Mouse (Mus musculus): ENCODE results near the gene Gemin5. TPM values are rescaled to one million over a fixed set of nuclear protein-coding genes. Genes with fewer than 3 reads are reported as not detected.
"Not testable (repeated sequence)": the region's sequence is repeated elsewhere in the genome, so short reads cannot be mapped to it uniquely, and the experiment has no call there.

The Gemin5 gene
- total RNA-seq, 2 experiments from 2014 or later, result 8.3 to 9.9 TPM

DNA sequence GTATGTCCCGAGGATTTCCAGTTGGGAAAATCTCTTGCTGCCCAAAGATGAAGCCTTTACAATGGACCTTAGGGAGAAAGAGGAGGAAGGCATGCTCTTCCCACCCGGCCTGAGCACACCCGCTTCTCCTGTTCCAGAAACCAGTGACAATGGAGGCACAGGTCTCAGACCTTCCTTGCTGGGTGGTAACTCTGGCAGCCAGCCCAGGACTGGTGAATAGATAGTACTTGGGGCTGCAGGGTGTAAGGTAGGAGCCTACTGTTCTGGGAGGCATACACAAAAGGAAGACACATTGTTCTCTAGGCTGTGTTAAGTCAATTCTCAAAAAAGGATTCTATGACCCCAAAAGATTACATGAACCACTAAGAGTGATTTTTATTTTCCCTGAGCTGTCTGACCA, 47.7 kb downstream of the Gemin5 start:
- intact Hi-C loops (cut with DNase I), result no loop called here
- DNase-seq, result no peak

DNA sequence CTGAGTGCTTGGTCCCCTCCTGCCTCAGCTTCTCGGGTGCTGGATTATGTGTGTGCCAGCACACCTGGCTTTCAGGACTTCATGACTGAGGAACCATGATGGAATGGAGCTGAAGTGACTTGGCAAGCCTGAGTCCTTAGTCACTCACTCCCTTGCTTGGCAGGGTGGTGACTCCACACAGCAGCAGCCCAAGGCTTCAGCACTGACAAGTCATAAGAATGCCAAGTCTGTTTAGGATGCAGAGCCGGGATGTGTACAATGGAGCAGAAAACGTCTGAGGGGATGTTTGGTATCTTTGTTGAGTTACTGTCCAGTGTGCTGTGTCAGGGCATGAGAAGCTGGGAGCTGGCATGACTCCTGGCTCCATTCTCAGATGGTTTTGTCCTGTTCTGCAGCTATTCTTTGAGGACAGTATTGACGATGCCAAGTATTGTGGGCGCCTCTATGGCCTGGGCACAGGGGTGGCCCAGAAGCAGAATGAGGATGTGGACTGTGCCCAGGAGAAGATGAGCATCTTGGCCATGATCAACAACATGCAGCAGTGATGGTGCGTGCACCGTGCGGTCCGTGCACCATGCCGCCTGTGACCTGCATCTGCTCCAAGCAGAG, 51.2 kb downstream of the Gemin5 start:
- DNase-seq, result no peak
- intact Hi-C loops (cut with DNase I), result no loop called here

DNA sequence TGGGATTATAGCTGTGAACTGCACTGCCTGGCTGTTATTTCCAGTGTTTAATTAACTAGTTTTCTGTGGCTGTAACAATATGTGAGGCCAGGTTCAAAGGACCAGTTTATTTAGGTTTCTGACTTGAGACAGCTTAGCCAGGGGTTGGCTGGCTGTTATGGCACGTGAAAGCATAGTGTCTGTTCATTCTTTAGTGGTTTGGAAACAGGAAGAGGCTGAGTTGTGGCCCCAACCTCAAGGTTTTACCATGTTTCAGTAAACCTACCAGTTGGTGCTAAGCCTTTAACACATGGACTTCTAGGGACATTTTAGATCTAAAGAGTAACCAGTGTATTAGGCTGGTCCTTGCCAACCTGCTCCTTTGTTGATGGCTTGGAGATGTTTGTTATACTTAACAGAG, 51.8 kb downstream of the Gemin5 start:
- no peak for DNase-seq
- intact Hi-C loops (cut with DNase I), result no loop called here

DNA sequence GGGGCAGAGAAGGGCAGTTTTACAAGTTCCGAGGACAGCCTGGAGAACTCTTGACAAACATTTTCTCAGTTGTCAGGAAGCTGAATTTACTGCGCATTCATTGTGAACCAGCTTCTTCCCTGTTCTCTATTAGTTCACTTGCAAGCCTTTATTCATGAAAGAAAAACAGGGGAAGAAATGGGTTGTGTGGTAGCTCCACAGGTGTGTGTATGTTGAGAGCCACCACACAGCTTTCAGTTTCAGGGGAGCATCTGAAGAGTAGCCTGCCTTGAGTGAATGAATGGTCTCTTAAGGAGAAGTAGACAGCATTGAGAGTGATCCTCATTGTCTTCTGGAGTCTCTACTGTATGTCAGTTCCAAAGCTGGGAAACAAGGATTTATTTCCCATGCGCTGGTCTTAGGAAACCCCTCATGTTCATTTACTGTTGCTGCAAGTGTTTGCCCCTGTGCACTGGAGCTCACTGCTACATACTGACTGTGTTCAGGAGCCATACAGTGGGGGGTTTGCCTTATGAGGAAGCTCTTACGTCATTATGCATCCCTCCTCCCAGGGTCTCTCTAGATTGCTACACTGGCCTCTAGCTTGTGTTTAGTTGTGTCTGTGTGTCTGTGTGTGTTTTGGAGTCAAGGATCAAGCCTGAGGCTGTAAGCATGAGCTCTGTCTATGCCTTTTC, 60.5 kb downstream of the Gemin5 start:
- intact Hi-C loops (cut with DNase I), result loop anchor here (5.0 to 10.0 kb wide), 2 partner anchors 60 to 217 kb away; partner anchors contain the start of gene Gemin5
- DNase-seq, result no peak

DNA sequence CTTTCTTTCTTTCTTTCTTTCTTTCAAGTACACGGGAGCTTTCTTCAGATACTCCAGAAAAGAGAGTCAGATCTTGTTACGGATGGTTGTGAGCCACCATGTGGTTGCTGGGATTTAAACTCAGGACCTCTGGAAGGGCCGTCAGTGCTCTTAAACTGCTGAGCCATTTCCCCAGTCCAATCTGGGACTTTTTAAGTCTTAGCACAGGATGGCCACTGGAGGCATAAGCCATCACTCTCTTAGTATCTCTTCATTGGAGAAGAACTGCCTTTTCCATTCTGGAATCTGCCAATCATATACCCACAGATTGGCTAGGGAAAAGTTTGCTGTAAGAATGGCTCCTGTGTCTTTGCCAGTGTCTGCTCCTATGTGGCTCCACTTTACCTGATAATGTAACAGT, 61.3 kb downstream of the Gemin5 start:
- intact Hi-C loops (cut with DNase I), result loop anchor here (5.0 to 10.0 kb wide), 2 partner anchors 60 to 218 kb away; partner anchors contain the start of gene Gemin5
- DNase-seq, result no peak

DNA sequence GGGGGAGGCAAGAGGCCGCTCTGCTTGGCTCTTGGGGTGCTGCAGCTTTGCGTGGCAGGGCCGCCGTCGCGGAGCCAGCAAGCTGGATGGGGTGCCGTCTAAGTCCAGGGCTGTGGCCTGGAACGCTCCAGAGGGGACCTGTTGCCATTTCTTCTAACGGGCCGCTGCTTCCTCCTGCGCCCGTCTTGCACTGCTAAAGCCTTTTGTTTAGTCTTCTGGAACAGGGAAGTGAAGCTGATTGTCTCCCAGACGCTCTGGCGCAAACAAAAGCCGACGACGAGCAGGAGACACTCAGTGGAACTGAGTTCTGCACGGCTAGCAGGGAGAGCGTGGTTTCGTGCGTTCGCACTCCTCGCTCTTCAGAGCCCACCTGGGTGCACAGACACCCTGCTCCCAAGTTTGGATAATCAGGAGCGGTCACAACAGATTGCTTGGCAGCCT, 64.0 kb downstream of the Gemin5 start:
- DNase-seq, result no peak
- intact Hi-C loops (cut with DNase I), result loop anchor here (2.0 to 10.0 kb wide), 5 partner anchors 22 to 302 kb away; partner anchors contain the start of genes Larp1 and Sap30l

DNA sequence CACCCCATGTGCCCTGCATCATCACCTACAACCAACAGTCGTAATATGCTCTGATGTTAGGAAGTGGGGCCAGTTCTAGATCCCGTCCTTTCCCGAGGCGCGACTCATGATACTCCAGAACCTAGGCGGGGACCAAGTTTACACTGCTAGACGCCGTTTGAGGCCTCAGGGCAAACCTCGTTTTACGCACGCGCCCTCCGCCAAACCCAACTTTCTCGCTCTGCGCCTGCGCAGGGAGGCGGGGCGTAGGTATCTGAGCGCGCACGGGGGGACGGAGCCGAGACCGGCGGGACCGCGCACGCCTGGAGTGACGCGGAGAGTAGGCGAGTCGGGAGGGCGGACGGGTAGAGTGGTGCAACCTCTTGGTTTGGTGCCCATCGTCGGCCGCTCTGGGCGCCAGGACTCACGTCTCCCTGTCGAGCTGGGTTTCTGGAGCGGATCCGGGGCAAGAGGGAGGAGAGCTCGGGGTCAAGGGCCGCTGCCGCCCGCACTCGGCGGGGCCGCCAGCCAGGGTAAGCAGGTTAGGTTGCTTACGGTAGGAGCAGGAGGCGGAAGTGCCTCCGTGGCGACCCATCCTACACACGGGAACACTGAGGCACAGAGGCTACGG, 64.5 kb downstream of the Gemin5 start, which contains the start of gene Cnot8:
TSS of gene Cnot8 (plus strand) at position 457 of the 610 bp plus-strand sequence.
- peak; percentile 98 to 99 for DNase-seq

DNA sequence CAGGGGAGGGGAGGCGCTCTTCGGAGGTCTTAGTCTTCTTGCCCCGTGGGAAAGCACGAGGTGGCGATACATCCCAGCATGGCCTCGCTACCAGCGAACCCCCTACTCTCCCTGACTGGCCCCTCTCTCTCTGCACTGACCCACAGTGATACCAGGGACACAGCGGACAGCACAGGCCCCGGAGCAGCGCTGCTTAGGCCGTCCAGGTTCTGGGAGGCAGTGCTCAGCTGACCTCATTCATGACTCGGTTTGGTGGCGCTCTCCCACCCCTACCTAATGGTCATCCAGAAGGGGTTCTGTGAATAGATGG, 65.0 kb downstream of the Gemin5 start:
- no peak for DNase-seq
- intact Hi-C loops (cut with DNase I), result loop anchor here (5.0 to 10.0 kb wide), 3 partner anchors 141 to 301 kb away; partner anchors contain the start of gene Sap30l

More for the DNA sequence above, 64.5 kb downstream of the Gemin5 start, which contains the start of gene Cnot8:
- intact Hi-C loops (cut with DNase I), result loop anchor here (2.0 to 10.0 kb wide), 5 partner anchors 23 to 302 kb away; partner anchors contain the start of genes Larp1 and Sap30l

DNA sequence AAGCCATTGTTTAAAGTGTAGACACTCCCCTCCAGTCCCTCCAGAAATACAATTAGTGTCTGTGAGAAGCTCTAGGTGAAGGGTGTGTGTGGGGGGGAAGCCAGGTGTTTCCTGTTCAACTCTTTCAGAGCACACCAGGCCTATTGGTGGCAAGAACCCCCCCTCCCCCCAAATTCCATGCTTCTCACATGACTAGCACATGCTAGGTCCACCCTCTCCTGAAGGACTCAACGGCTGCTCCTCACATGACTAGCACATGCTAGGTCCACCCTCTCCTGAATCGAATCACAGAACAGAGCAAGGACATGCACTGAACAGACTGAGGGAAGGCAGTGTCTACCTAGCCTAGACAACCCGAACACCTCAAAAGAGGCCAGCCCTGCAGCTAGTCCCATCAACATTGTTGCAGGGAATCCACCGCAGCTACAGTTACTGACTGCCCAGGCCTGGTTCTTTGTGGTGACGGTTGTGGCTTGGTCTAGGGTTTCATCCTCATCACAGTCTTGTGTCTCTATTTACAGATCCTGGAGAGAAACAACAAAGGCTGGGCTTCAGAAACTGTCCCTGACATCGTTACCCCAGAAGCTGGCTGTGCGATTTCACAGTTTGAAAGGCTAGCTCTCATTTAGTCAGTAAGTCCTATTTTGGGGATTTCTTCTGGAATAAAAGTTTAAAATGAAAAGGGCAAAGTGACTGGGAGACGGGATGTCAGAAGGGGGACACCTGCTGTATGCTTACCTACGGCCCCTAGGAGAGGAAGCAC, 65.6 kb downstream of the Gemin5 start:
- no peak for DNase-seq
- intact Hi-C loops (cut with DNase I), result loop anchor here (5.0 to 10.0 kb wide), 3 partner anchors 140 to 300 kb away; partner anchors contain the start of gene Sap30l

DNA sequence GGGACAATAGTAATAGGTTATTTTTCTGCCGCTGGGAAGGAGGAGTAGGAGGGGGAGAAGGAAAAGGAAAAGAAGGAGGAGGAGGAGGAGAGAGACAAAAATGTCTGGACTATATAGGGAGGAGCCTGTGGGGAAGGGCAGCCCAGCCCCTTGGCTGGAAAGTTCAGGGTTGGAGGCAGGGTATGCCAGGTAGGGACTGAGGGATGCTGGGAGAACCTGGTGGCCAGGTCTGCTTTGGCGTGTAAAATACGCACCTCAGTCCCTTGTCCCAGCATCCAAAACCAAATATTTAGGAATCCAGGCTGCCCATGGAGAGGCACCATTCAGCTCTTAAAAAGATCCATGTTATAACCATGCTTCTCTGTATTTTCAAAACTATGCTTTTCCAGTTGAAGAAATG, 66.2 kb downstream of the Gemin5 start:
- intact Hi-C loops (cut with DNase I), result loop anchor here (5.0 to 10.0 kb wide), 3 partner anchors 140 to 300 kb away; partner anchors contain the start of gene Sap30l

DNA sequence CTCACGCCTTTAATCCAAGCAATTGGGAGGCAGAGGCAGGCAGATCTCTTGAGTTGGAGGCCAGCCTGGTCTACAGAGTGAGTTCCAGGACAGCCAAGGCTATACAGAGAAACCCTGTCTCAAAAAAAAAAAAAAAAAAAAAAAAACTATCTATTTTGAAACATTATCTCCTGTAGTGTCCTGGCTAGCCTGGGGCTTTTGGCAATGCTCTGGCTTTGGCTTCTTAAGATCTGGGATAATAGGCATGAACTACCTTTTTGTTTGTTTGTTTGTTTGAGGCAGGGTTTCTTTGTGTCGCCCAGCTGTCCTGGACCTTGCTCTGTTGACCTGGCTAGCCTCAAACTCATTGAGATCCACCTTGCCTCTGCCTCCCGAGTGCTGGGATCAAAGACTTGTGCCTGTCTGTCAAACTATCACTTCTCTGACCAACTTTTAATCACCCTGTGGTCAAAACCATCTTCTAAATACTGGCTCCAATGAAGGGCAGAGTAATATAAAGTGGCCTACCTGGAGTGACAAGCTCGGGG, 67.1 kb downstream of the Gemin5 start:
- intact Hi-C loops (cut with DNase I), result loop anchor here (5.0 to 10.0 kb wide), 3 partner anchors 139 to 299 kb away; partner anchors contain the start of gene Sap30l
- no peak for DNase-seq

More for the DNA sequence above, 66.2 kb downstream of the Gemin5 start:
- DNase-seq, result no peak

DNA sequence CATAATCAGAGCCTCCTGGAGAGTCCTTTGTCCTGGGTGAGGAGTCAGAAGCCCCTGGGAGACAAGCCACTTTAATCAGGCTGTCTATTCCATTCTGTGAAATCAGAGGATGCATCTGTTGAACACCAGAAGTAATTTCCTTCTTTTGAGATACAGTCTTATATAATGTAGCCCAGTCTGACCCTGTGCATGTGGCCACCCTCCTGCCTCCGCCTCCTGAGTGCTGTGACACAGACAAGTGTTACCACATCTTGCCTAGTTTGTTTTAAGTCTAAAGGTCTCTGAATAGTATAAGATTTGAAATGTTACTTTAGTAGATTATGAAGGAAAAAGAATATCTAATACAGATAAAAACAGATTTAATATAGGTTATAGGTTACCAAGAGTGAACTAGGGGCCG, 68.3 kb downstream of the Gemin5 start:
- intact Hi-C loops (cut with DNase I), result loop anchor here (5.0 to 10.0 kb wide), 3 partner anchors 138 to 298 kb away; partner anchors contain the start of gene Sap30l
- DNase-seq, result no peak

DNA sequence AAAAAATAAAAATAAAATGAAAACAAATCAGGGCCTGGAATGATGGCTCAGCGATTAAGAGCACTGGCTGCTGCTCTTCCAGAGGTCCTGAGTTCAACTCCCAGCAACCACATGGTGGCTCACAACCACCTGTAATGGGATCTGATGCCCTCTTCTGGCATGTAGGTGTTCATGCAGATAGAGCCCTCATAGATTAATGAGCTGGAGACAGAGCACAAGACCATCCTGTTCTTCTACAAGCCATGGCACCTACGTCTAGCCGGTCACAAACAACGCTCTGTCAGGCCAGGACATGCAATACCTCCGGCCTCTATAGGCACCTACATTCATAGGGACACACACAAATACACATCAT, 70.0 kb downstream of the Gemin5 start:
- intact Hi-C loops (cut with DNase I), result loop anchor here (10.0 kb wide), 1 partner anchor 574 kb away; no protein-coding TSS in a partner anchor
- DNase-seq, result not testable (repeated sequence)

DNA sequence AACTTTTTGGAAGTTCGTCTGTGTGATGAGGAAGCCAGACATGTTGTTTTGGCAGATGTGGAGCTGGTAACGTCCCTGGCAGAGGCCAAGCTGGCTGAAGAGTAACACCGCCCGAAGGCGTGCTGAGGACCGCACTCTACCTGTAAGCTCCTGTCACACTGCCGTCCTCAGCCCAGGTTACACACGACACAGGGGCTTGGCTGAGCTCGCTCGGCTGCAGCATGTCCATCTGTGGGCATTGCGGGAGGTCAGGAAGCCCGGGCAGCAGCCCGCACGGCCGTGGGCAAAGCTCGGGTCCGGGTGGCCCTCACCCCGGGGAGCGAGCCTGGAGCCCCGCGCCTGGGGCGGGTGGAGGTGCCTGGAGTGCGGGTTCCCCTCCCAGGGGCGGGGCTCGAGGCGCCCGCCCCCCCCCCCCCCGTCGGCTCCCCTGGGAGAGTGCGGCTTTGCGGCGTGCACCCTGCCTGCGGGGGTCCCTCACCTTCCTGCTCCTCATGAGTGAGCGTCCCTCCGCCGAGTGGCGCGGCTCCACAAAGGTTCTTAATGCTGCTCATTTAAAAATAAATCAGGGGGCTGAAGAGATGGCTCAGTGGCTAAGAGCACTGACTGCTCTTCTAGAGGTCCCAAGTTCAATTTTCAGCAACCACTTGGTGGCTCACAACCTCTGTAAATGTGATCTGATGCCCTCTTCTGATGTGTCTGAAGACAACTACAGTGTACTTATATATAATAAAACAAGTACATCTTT, 70.5 kb downstream of the Gemin5 start:
- intact Hi-C loops (cut with DNase I), result loop anchor here (10.0 kb wide), 1 partner anchor 573 kb away; no protein-coding TSS in a partner anchor
- peak; percentile 16 to 24 for DNase-seq

DNA sequence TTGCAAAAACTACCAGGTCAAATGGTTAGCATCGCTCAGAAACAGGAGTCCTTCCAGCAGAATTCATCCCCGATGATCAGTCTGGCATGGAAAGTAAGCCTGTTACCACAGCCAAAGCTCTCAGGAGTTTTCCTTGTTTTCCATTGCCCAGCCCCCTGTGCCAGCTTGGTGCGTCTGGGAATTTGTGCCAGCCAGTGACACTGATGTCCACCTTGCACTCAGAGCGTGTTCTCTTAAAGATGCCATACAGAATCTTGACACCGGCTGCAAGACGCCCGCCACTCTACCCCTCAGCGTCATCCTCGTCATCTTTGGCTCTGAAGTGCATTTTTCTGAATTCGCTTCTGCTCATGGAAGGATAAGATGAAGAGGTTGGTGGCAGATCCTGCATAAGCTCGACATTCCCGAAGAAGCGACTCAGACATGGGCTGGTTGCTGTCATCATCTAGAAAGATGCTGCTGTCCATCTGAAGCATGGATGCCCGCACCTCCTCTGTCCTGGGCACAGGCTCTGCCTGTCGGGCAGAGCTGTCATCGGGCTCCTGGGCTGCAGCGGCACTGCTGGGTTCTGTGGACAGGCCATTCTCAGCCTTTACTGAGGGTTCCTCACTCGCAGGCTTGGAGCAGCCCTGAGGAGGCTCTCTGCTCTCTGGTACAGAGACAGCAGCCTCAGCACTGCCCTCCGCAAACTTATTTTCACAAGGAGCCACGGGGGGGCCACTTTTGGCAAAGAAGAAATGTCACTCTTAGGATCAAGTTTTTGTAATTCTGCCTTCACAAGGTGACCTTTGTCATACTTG, 71.3 kb downstream of the Gemin5 start:
- intact Hi-C loops (cut with DNase I), result loop anchor here (10.0 kb wide), 1 partner anchor 572 kb away; no protein-coding TSS in a partner anchor
- peak in 1 of 2 experiments; percentile 18 for DNase-seq

DNA sequence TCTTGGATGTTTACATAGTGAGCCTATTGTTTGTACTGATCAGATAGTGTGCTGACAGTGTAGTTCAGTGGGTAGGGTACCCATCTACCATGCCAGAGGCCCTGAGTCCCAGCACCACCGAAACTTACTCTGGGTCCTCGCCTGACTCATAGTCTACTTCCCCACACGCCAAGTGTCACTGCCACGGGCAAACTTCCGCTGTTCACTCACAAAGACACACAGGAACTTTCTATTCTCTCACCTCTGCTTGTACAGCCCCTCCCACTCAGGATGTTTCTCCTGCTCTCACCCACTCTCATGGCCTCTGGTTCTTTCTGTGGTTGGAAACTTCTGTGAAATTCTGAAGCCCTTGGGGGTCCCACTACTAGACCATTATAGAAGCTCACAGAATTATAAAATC, 72.2 kb downstream of the Gemin5 start:
- intact Hi-C loops (cut with DNase I), result loop anchor here (10.0 kb wide), 1 partner anchor 571 kb away; no protein-coding TSS in a partner anchor
- DNase-seq, result no peak

DNA sequence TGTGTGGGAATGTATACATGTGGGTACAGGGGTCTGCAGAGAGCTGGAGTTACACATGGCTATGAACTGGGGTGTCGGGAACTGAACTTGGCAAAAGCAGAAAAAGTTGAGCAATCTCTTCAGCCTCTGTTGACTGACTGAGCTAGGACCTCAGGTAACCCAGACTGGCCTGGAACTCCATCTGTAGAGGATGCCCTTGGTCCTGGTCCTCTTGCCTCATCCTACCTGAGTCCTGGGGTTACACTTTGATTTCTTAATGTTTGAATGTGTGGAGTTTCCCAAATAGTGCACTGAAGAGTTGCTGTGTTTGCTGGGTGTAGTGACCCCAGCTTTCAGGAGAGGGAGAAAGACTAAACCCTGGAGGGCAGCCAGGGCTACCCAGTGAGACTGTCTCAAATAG, 72.8 kb downstream of the Gemin5 start:
- no peak for DNase-seq
- intact Hi-C loops (cut with DNase I), result loop anchor here (10.0 kb wide), 1 partner anchor 571 kb away; no protein-coding TSS in a partner anchor

DNA sequence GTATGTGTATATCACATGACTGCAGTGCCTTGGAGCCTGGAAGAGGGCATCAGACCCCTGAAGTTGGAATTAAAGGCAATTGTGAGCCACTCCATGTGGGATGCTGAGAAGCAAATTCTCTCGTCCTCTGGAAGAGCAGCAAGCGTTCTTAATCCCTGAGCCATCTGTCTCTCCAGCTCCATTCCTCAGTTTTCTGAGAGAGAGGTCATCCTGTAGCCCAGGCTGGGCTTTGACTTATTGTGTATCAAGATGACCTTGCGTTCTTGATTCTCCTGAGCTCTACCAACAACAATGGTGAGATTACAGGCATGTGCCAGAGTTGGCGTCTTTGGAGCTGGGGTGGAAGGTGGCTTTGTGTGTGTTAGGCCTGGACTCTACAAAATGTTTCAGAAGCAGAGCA, 73.6 kb downstream of the Gemin5 start:
- DNase-seq, result no peak
- intact Hi-C loops (cut with DNase I), result loop anchor here (10.0 kb wide), 1 partner anchor 570 kb away; no protein-coding TSS in a partner anchor
